ENCODE assay signal across 15 mouse cellular contexts in genomic region chr1:84422881-84423280, GRCm38 (mm10). TPM values are rescaled to one million over a fixed set of nuclear protein-coding genes. Genes with fewer than 3 reads are reported as not detected.
A peak's percentile ranks its signal among the peaks of the same experiment; 100 is the strongest.
DNase-seq lines count a peak whose midpoint lies in the region; ATAC-seq and TF ChIP-seq lines count a peak whose summit lies in the region.
"Had no signal": no experiment of that assay in that cellular context is flagged by ENCODE, and none has a peak within 500 bp of the region (broad histone marks: within the 10 kb centered on the region; RNA-seq: fewer than 3 reads in every experiment).

No protein-coding gene starts in this region.

- H3K9me3 ChIP-seq in forebrain, embryonic 10.5 days = no peaks in the 10 kb centered on the region
- no peaks in the 10 kb centered on the region for H3K9me3 ChIP-seq in forebrain, postnatal 0 days (ENCODE audit: low read length)
- no peaks in the 10 kb centered on the region for H3K9me3 ChIP-seq in midbrain, embryonic 13.5 days
- H3K9me3 ChIP-seq in midbrain, embryonic 14.5 days (ENCODE audit: control insufficient read depth, low read length) = no peaks in the 10 kb centered on the region
- H3K9me3 ChIP-seq in forebrain, embryonic 15.5 days = no peaks in the 10 kb centered on the region
- H3K9me3 ChIP-seq: embryonic facial prominence, embryonic 15.5 days; limb, embryonic 13.5 days had no signal

- peak; percentile 11 for DNase-seq in forebrain, embryonic 10.5 days (ENCODE audit: extremely low spot score, low spot score)
- DNase-seq in forebrain, postnatal 0 days = no peak
- DNase-seq in midbrain, embryonic 14.5 days = no peak
- DNase-seq in spleen, postnatal 14 days (ENCODE audit: low spot score in 2 of 2) = no peak
- DNase-seq in kidney, adult 8-10 months = no peak
- DNase-seq: cerebellum, adult 8-10 months; thymus, postnatal 36 days had no signal

- TF ChIP-seq CTCF in forebrain, postnatal 0 days (IDR thresholded peaks at IDR 0.05; ENCODE audit: low read depth) = no peak

- H3K4me1 ChIP-seq in forebrain, embryonic 10.5 days = peaks cover 19% of the 10 kb centered on the region
- no peaks in the 10 kb centered on the region for H3K4me1 ChIP-seq in forebrain, postnatal 0 days (ENCODE audit: insufficient read depth)
- H3K4me1 ChIP-seq in midbrain, embryonic 13.5 days (replicated peaks) = peaks cover 12% of the 10 kb centered on the region
- H3K4me1 ChIP-seq in midbrain, embryonic 14.5 days (ENCODE audit: control insufficient read depth, insufficient read depth, low read length) = peaks cover 6% of the 10 kb centered on the region; the same call in 1 of the 2 replicates
- peaks cover 24% of the 10 kb centered on the region for H3K4me1 ChIP-seq in forebrain, embryonic 15.5 days
- H3K4me1 ChIP-seq: embryonic facial prominence, embryonic 15.5 days; limb, embryonic 13.5 days had no signal

- H3K4me2 ChIP-seq in forebrain, postnatal 0 days (ENCODE audit: low read depth) = no peak overlapping the region
- H3K4me2 ChIP-seq in midbrain, embryonic 13.5 days (replicated peaks) = no peak overlapping the region
- no peak overlapping the region for H3K4me2 ChIP-seq in midbrain, embryonic 14.5 days (ENCODE audit: low read length)
- H3K4me2 ChIP-seq in forebrain, embryonic 15.5 days (replicated peaks) = no peak overlapping the region
- H3K4me2 ChIP-seq: embryonic facial prominence, embryonic 15.5 days; limb, embryonic 13.5 days had no signal

- no peak overlapping the region for H3K4me3 ChIP-seq in forebrain, embryonic 10.5 days
- no peak overlapping the region for H3K4me3 ChIP-seq in forebrain, postnatal 0 days (ENCODE audit: low read depth, low read length)
- H3K4me3 ChIP-seq in midbrain, embryonic 13.5 days (replicated peaks) = no peak overlapping the region
- no peak overlapping the region for H3K4me3 ChIP-seq in midbrain, embryonic 14.5 days (replicated peaks; ENCODE audit: low read depth, low read length)
- no peak overlapping the region for H3K4me3 ChIP-seq in forebrain, embryonic 15.5 days
- H3K4me3 ChIP-seq: embryonic facial prominence, embryonic 15.5 days; limb, embryonic 13.5 days had no signal

- ATAC-seq in forebrain, postnatal 0 days = no peak; the same call in 1 of the 2 replicates
- ATAC-seq in midbrain, embryonic 13.5 days = 0 out of 2 replicates have a peak, but pooled peaks have one; percentile 14
- no peak for ATAC-seq in midbrain, embryonic 14.5 days (ENCODE audit: low FRiP score, low TSS enrichment)
- peak; percentile 44 for ATAC-seq in forebrain, embryonic 15.5 days (replicated peaks)
- ATAC-seq: intestine, postnatal 0 days had no signal

- H3K36me3 ChIP-seq in forebrain, embryonic 10.5 days (replicated peaks) = no peaks in the 10 kb centered on the region
- H3K36me3 ChIP-seq in forebrain, postnatal 0 days (ENCODE audit: insufficient read depth) = no peaks in the 10 kb centered on the region
- peaks cover 5% of the 10 kb centered on the region; the same call in 1 of the 2 replicates for H3K36me3 ChIP-seq in midbrain, embryonic 13.5 days
- H3K36me3 ChIP-seq in midbrain, embryonic 14.5 days (ENCODE audit: control insufficient read depth, insufficient read depth, low read length) = peaks cover 7% of the 10 kb centered on the region; the same call in 1 of the 2 replicates
- H3K36me3 ChIP-seq in forebrain, embryonic 15.5 days = no peaks in the 10 kb centered on the region
- H3K36me3 ChIP-seq: embryonic facial prominence, embryonic 15.5 days; limb, embryonic 13.5 days had no signal

- H3K9ac ChIP-seq in forebrain, postnatal 0 days = no peak overlapping the region
- no peak overlapping the region for H3K9ac ChIP-seq in midbrain, embryonic 13.5 days (replicated peaks)
- H3K9ac ChIP-seq in midbrain, embryonic 14.5 days (replicated peaks; ENCODE audit: low read length) = no peak overlapping the region
- H3K9ac ChIP-seq in forebrain, embryonic 15.5 days (replicated peaks) = no peak overlapping the region
- H3K9ac ChIP-seq: embryonic facial prominence, embryonic 15.5 days; limb, embryonic 13.5 days; liver, embryonic 14.5 days had no signal

- no peaks in the 10 kb centered on the region for H3K27me3 ChIP-seq in forebrain, embryonic 10.5 days (ENCODE audit: poor library complexity, severe bottlenecking)
- no peaks in the 10 kb centered on the region for H3K27me3 ChIP-seq in forebrain, postnatal 0 days (ENCODE audit: insufficient read depth, low read length)
- H3K27me3 ChIP-seq in midbrain, embryonic 13.5 days = no peaks in the 10 kb centered on the region
- no peaks in the 10 kb centered on the region for H3K27me3 ChIP-seq in midbrain, embryonic 14.5 days (ENCODE audit: control insufficient read depth, insufficient read depth, low read length)
- no peaks in the 10 kb centered on the region for H3K27me3 ChIP-seq in forebrain, embryonic 15.5 days
- H3K27me3 ChIP-seq: CH12.LX; embryonic facial prominence, embryonic 15.5 days; limb, embryonic 13.5 days had no signal

- no peak overlapping the region for H3K27ac ChIP-seq in forebrain, embryonic 10.5 days
- H3K27ac ChIP-seq in forebrain, postnatal 0 days (ENCODE audit: low read depth, low read length) = no peak overlapping the region
- H3K27ac ChIP-seq in midbrain, embryonic 13.5 days = no peak overlapping the region
- no peak overlapping the region for H3K27ac ChIP-seq in midbrain, embryonic 14.5 days (replicated peaks; ENCODE audit: low read depth, low read length)
- no peak overlapping the region for H3K27ac ChIP-seq in forebrain, embryonic 15.5 days (replicated peaks)
- H3K27ac ChIP-seq: embryonic facial prominence, embryonic 15.5 days; limb, embryonic 13.5 days; liver, embryonic 14.5 days had no signal

- 43% methylated on average over 2 of the region's 2 CpGs for WGBS in forebrain, embryonic 10.5 days
- WGBS in forebrain, postnatal 0 days = 48% methylated on average over 2 of the region's 2 CpGs
- 66% methylated on average over 2 of the region's 2 CpGs for WGBS in midbrain, embryonic 13.5 days
- 63% methylated on average over 2 of the region's 2 CpGs for WGBS in midbrain, embryonic 14.5 days
- WGBS in forebrain, embryonic 15.5 days = 42% methylated on average over 2 of the region's 2 CpGs

RNA-seq across cellular contexts. Expression of gene Pid1, which starts 58.9 kb away (rescaled TPM):
- 13.2 and 16.3 TPM in 2 replicates for polyA plus RNA-seq in forebrain, embryonic 10.5 days (2016; fragmentation: Nextera tagmentation; extraction: Ambion mirVana)
- total RNA-seq in forebrain, postnatal 0 days (2014; rRNA removed) = 46.3 and 48.6 TPM in 2 replicates
- 38.3 and 57.8 TPM in 2 replicates for polyA plus RNA-seq in forebrain, postnatal 0 days (2015; fragmentation: Nextera tagmentation; extraction: Ambion mirVana)
- polyA plus RNA-seq in midbrain, embryonic 13.5 days (2015; fragmentation: Nextera tagmentation; extraction: Ambion mirVana) = 75.2 and 79.0 TPM in 2 replicates
- polyA plus RNA-seq in midbrain, embryonic 14.5 days (2014; fragmentation: Nextera tagmentation; extraction: Ambion mirVana) = 87.3 and 93.9 TPM in 2 replicates
- polyA plus RNA-seq in forebrain, embryonic 15.5 days (2015; fragmentation: Nextera tagmentation; extraction: Ambion mirVana) = 60.0 and 64.0 TPM in 2 replicates
- total RNA-seq: CH12.LX, MEL had no signal

Comparison
In these comparisons a context has a peak if more than half of its experiments do, and no peak if none do; other contexts are left out.
1. ATAC-seq: peak in midbrain, embryonic 13.5 days (single experiment) and forebrain, embryonic 15.5 days (single experiment); none in forebrain, postnatal 0 days (single experiment) and midbrain, embryonic 14.5 days (single experiment).